Mouse (Mus musculus): ENCODE measurements at regions not wholly inside any gene's neighbourhood (a gene's known extent, or its start where the extent isn't known, plus 50 kb on each side); places are given as distances from the start of the nearest gene placed in this dataset.

DNA sequence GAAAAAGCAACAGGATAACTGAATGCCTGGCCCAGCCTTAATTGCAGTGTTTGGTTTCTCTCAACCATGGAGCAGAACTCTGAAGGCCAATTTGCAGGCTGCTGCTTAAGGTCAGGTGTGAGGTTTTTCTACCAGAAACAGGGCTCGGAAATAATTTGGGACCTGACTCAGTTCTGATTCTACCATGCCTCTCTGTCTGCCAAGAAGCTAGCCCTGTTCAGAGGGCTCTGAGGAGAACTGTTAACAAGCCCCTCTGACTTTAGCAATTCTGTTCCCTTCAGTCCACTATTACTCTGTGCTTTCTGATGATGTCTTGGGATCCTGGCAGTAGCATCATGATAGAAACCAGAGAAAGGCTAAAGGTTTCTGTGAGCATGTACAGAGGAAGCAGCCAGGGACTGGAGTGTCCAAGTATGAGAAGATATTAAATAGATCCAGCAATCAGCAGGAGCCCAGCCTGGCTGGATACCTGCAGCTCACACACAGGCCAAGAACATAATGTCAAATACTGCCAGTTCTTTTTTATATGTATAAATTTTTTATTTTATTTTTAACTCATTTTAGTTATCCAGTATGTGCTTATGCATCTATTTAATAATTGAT, 131.4 kb upstream of the Sptlc3 start:
- TF ChIP-seq POLR2A (IDR thresholded peaks at IDR 0.05; ENCODE audit: insufficient read depth, low read depth, low read length), result no peak
- TF ChIP-seq CTCF (IDR thresholded peaks at IDR 0.05; ENCODE audit: insufficient read depth, low read depth, low read length), result no peak
